Mouse (Mus musculus) heart, embryonic 14.5 days (tissue): ENCODE measurements around the gene Adamtsl5. TPM values are rescaled to one million over a fixed set of nuclear protein-coding genes. Genes with fewer than 3 reads are reported as not detected.

Experiments used
- ATAC-seq: fragments of 200-750 bp; cut with Nextera tagmentation; 2 replicates; pipeline ENCODE4 v1.8.0; 2017; ENCODE audit warnings: low read depth, moderate TSS enrichment; ENCODE audit not compliant: insufficient number of reproducible peaks, insufficient read depth, low FRiP score
- H3K27ac ChIP-seq, 2 experiments: fragments of 200-500 bp in 1 of 2; fragments of 300-500 bp in 1 of 2; sonication (generic) in 1 of 2; replicated peaks in 1 of 2; 2 replicates each; pipeline ENCODE4 v1.5.1; 2012 to 2014; ENCODE audit warnings: low read depth in 2 of 2, low read length in 2 of 2, control low read depth in 1 of 2, mild to moderate bottlenecking in 1 of 2, mixed read lengths in 1 of 2; ENCODE audit not compliant: control insufficient read depth in 1 of 2, insufficient read depth in 1 of 2
- H3K27me3 ChIP-seq: fragments of 300-500 bp; sonication (generic); 2 replicates; pipeline ENCODE4 v1.6.1; 2014; ENCODE audit warnings: mild to moderate bottlenecking, low read length, control low read depth; ENCODE audit not compliant: control insufficient read depth, insufficient read depth
- H3K36me3 ChIP-seq: fragments of 300-500 bp; sonication (generic); 2 replicates; pipeline ENCODE4 v1.6.1; 2014; ENCODE audit warnings: mild to moderate bottlenecking, control low read depth, low read length, mixed read lengths; ENCODE audit not compliant: control insufficient read depth, insufficient read depth
- H3K4me1 ChIP-seq, 2 experiments: fragments of 200-500 bp in 1 of 2; fragments of 300-500 bp in 1 of 2; sonication (generic) in 1 of 2; 2 replicates each; pipeline ENCODE4 v1.6.1; 2012 to 2014; ENCODE audit warnings: low read length in 2 of 2, control low read depth in 1 of 2, mixed read lengths in 1 of 2; ENCODE audit not compliant: control insufficient read depth in 2 of 2, insufficient read depth in 2 of 2
- H3K4me2 ChIP-seq: fragments of 300-500 bp; sonication (generic); 2 replicates; pipeline ENCODE4 v1.6.1; 2014; ENCODE audit warnings: mild to moderate bottlenecking, low read length
- H3K4me3 ChIP-seq, 2 experiments: fragments of 200-500 bp in 1 of 2; fragments of 300-500 bp in 1 of 2; sonication (generic) in 1 of 2; 2 replicates each; pipeline ENCODE4 v1.5.1; 2012 to 2014; ENCODE audit warnings: low read length in 2 of 2, mild to moderate bottlenecking in 2 of 2, control low read depth in 1 of 2, low read depth in 1 of 2, moderate library complexity in 1 of 2; ENCODE audit not compliant: control insufficient read depth in 1 of 2, insufficient read depth in 1 of 2
- H3K9ac ChIP-seq: fragments of 300-500 bp; sonication (generic); 2 replicates; pipeline ENCODE4 v1.6.1; 2014; ENCODE audit warnings: mild to moderate bottlenecking, low read length
- H3K9me3 ChIP-seq: fragments of 300-500 bp; sonication (generic); 2 replicates; pipeline ENCODE4 v1.6.1; 2016; ENCODE audit warnings: low read length, control low read depth; ENCODE audit not compliant: control insufficient read depth
- WGBS: fragments of 180-500 bp; shearing (Covaris S2); extraction: QIAGEN DNeasy Blood & Tissue Kit; methylation state at CpG from one replicate; pipeline ENCODE4 v1.1.7; 2014; 5-methylcytosine and 5-hydroxymethylcytosine counted together
- polyA plus RNA-seq: library from polyadenylated mRNA; unstranded; fragments of >200 nt; fragmentation: Nextera tagmentation; extraction: Ambion mirVana; gene quantifications from 2 replicates; pipeline ENCODE4 v1.2.1, GENCODE M21; 2014

The Adamtsl5 gene
- polyA plus RNA-seq, result 6.8 and 7.8 TPM in 2 replicates

GRCm38 (mm10) chr10:80348244-80348781 lies at the start of gene Adamtsl5:
Gene Adamtsl5 (minus strand): TSS chr10:80348412.
- Histone ChIP-seq H3K4me1 (peaks cover 14 to 42% of the 10 kb centered on the region in 2 experiments; a peak in 3 of 4 replicates), H3K27ac (0 out of 4 replicates have a peak within 1 kb of the TSS, but pooled peaks of 1 of the 2 experiments have one; percentile 19), H3K4me2 (peak within 1 kb of the TSS; percentile 72), H3K27me3 (peaks cover 84% of the 10 kb centered on the region), H3K4me3 (peak within 1 kb of the TSS; percentile 41 to 44), H3K36me3 (no peaks in the 10 kb centered on the region), H3K9me3 (no peaks in the 10 kb centered on the region), H3K9ac (peak within 1 kb of the TSS; percentile 73)
- WGBS, result under 1% methylated on average over 42 of the region's 42 CpGs
- ATAC-seq, result peak; percentile 41

- Histone ChIP-seq H3K9ac (peak overlapping the region; percentile 98; the same call in 1 of the 2 replicates), H3K4me2 (peak overlapping the region; percentile 85), H3K9me3 (no peaks in the 10 kb centered on the region), H3K4me1 (peaks cover 16 to 26% of the 10 kb centered on the region in 2 experiments), H3K36me3 (peaks cover 53% of the 10 kb centered on the region), H3K4me3 (peak overlapping the region; percentile 28 to 82), H3K27me3 (no peaks in the 10 kb centered on the region), H3K27ac (peak overlapping the region; percentile 31 to 100; a peak in 3 of 4 replicates)
- WGBS, result 49% methylated on average over 8 of the region's 8 CpGs
- no peak for ATAC-seq
These were observed 49.4 kb upstream of the Adamtsl5 start for GRCm38 (mm10) chr10:80397524-80398173.

- no peak for ATAC-seq
- Histone ChIP-seq H3K27ac (peak overlapping the region in 1 of 2 experiments; percentile 25; a peak in 1 of 4 replicates), H3K9me3 (no peaks in the 10 kb centered on the region), H3K27me3 (no peaks in the 10 kb centered on the region), H3K9ac (peak overlapping the region; percentile 98; the same call in 1 of the 2 replicates), H3K4me3 (no peak overlapping the region), H3K36me3 (peaks cover 53% of the 10 kb centered on the region), H3K4me2 (peak overlapping the region; percentile 85), H3K4me1 (peaks cover 16 to 26% of the 10 kb centered on the region in 2 experiments)
- 85% methylated on average over 11 of the region's 11 CpGs for WGBS
These were observed 48.8 kb upstream of the Adamtsl5 start for GRCm38 (mm10) chr10:80396822-80397523.

- Histone ChIP-seq H3K27ac (no peak overlapping the region), H3K9ac (no peak overlapping the region), H3K36me3 (peaks cover 59% of the 10 kb centered on the region), H3K4me2 (no peak overlapping the region), H3K27me3 (no peaks in the 10 kb centered on the region), H3K4me1 (peaks cover 12 to 15% of the 10 kb centered on the region in 2 experiments), H3K4me3 (no peak overlapping the region), H3K9me3 (no peaks in the 10 kb centered on the region)
- WGBS, result 96% methylated on average over 35 of the region's 35 CpGs
- ATAC-seq, result no peak
These were observed 46.9 kb upstream of the Adamtsl5 start for GRCm38 (mm10) chr10:80395025-80395627.

- Histone ChIP-seq H3K36me3 (peaks cover 59% of the 10 kb centered on the region), H3K27ac (no peak overlapping the region), H3K27me3 (no peaks in the 10 kb centered on the region), H3K9me3 (no peaks in the 10 kb centered on the region), H3K4me2 (no peak overlapping the region), H3K9ac (no peak overlapping the region), H3K4me1 (peaks cover 13 to 18% of the 10 kb centered on the region in 2 experiments), H3K4me3 (no peak overlapping the region)
- WGBS, result 88% methylated on average over 4 of the region's 5 CpGs
- no peak for ATAC-seq
These were observed 44.5 kb upstream of the Adamtsl5 start for GRCm38 (mm10) chr10:80392687-80393086.

GRCm38 (mm10) chr10:80390697-80391096 lies 42.5 kb upstream of the Adamtsl5 start:
- H3K27ac ChIP-seq, result no peak overlapping the region
- WGBS, result 82% methylated on average over 9 of the region's 9 CpGs
- H3K4me2 ChIP-seq, result no peak overlapping the region
- H3K36me3 ChIP-seq, result peaks cover 54% of the 10 kb centered on the region
- no peak overlapping the region for H3K4me3 ChIP-seq
- no peaks in the 10 kb centered on the region for H3K9me3 ChIP-seq
- no peak overlapping the region for H3K9ac ChIP-seq
- no peaks in the 10 kb centered on the region for H3K27me3 ChIP-seq
- peaks cover 7 to 8% of the 10 kb centered on the region in 2 experiments for H3K4me1 ChIP-seq
- no peak for ATAC-seq

- Histone ChIP-seq H3K4me3 (no peak overlapping the region), H3K27ac (no peak overlapping the region), H3K27me3 (no peaks in the 10 kb centered on the region), H3K9me3 (no peaks in the 10 kb centered on the region), H3K4me2 (no peak overlapping the region), H3K36me3 (peaks cover 47% of the 10 kb centered on the region), H3K9ac (no peak overlapping the region), H3K4me1 (peaks cover 20 to 21% of the 10 kb centered on the region in 2 experiments)
- 73% methylated on average over 4 of the region's 4 CpGs for WGBS
- no peak for ATAC-seq
These were observed 41.0 kb upstream of the Adamtsl5 start for GRCm38 (mm10) chr10:80389185-80389708.
